Mouse (Mus musculus) spleen, adult 2 months (tissue): ENCODE results near the gene Eif2b2. TPM values are rescaled to one million over a fixed set of nuclear protein-coding genes. Genes with fewer than 3 reads are reported as not detected.

Source experiments
- DNase-seq, 2 experiments: peaks; one replicate each; pipeline versions ENCODE4 v3.0.0 to v3.0.0-alpha.2; 2012 to 2021; ENCODE audit warnings: low spot score in 2 of 2, low read depth in 1 of 2
- H3K27ac ChIP-seq: fragments of 200-500 bp; 2 replicates; pipeline ENCODE4 v1.5.1; 2012; ENCODE audit warnings: low read length, inconsistent platforms; ENCODE audit not compliant: insufficient read depth
- H3K27me3 ChIP-seq: fragments of 200-500 bp; 2 replicates; pipeline ENCODE4 v1.6.1; 2012; ENCODE audit warnings: mild to moderate bottlenecking, moderate library complexity, low read length, inconsistent platforms; ENCODE audit not compliant: control insufficient read depth, insufficient read depth
- H3K36me3 ChIP-seq: fragments of 200-500 bp; 2 replicates; pipeline ENCODE4 v1.6.1; 2012; ENCODE audit warnings: mild to moderate bottlenecking, low read length, inconsistent platforms; ENCODE audit not compliant: control insufficient read depth, insufficient read depth
- H3K4me1 ChIP-seq: fragments of 200-500 bp; 2 replicates; pipeline ENCODE4 v1.6.1; 2011; ENCODE audit warnings: inconsistent platforms; ENCODE audit not compliant: control insufficient read depth, insufficient read depth, insufficient read length
- H3K4me3 ChIP-seq: fragments of 200-500 bp; 2 replicates; pipeline ENCODE4 v1.5.1; 2011; ENCODE audit warnings: mild to moderate bottlenecking, inconsistent platforms; ENCODE audit not compliant: insufficient read depth, insufficient read length; ENCODE audit errors: extremely low read depth
- CTCF ChIP-seq: fragments of 200-500 bp; IDR thresholded peaks from 2 replicates; pipeline ENCODE4 v1.5.1; 2011; ENCODE audit warnings: mild to moderate bottlenecking, inconsistent platforms; ENCODE audit not compliant: insufficient read depth, insufficient read length, insufficient replicate concordance; ENCODE audit errors: extremely low read depth
- POLR2A ChIP-seq: fragments of 200-500 bp; IDR thresholded peaks from 2 replicates; pipeline ENCODE4 v1.6.1; 2011; ENCODE audit warnings: low read depth, low read length, inconsistent platforms
- WGBS: fragments of 180-500 bp; shearing (Covaris S2); methylation state at CpG from one replicate; pipeline ENCODE4 v1.1.7; 2018; 5-methylcytosine and 5-hydroxymethylcytosine counted together
- polyA plus RNA-seq: library from polyadenylated mRNA; depleted of rRNA; stranded (reverse); fragments of >200 nt; gene quantifications from 2 replicates; pipeline ENCODE4 v1.2.3, GENCODE M21; 2012

Eif2b2 gene
- polyA plus RNA-seq, 1 experiment, result 90.6 TPM

DNA sequence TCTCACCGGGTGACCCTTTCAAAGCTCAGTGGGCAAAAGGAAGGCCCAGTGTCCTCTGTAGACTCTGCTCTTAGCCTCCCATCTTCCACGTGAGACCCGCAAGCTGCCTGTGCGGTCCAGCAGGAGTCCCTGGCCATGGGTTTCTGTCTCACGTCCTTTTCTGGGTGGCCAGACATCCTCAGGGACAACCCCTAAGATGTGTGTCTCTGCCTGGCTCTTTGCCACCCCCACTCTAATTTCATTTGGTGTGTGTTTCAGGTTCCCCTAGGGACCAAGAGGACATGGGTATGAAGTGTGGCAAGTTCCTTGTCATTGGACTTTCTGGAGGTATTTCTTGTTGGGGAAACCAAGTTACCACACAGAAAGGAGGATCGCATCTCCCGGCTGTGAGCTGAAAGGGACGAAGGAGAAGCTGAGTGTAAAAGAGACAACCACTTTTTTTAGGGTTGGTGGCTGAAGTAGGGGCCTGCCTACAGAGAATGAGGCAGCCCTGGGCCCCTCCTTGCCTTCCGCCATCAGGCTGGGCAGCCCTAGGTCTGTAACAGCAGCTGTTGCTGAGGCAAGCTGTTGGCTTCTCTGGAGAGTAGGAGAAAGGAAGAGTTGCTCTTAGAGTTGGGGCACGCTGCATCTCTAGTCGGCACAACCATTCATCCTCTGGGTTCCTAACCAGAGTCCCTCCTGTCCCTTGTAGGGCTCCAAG is 25.2 kb upstream of the Eif2b2 start:
- Histone ChIP-seq H3K36me3 (no peaks in the 10 kb centered on the region), H3K4me3 (no peak overlapping the region), H3K4me1 (peaks cover 9% of the 10 kb centered on the region), H3K27ac (no peak overlapping the region), H3K27me3 (no peaks in the 10 kb centered on the region)
- WGBS, result 87% methylated on average over 11 of the region's 11 CpGs
- no peak for TF ChIP-seq CTCF
- no peak for TF ChIP-seq POLR2A
- DNase-seq, result no peak

DNA sequence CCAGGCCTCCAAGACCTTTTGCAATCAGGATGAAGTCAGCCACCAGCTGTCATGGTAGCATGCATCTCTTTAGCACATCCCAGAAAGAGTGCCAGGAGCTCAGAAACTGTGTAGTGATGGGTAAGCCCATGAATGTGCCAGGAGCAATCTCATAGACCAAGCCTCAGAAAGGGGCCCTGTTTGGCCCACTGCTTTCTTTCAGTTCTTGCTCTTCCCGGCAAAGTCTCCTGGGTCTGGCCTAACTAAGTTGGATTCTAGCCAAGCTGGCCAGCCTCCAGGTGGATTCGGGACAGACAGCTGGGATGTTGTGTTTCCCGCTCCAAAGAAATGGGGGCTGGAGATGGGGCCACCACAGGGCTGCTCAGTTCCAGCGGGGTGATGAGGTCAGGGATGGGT is 24.7 kb upstream of the Eif2b2 start:
- Histone ChIP-seq H3K27me3 (no peaks in the 10 kb centered on the region), H3K4me1 (peaks cover 9% of the 10 kb centered on the region), H3K4me3 (no peak overlapping the region), H3K36me3 (no peaks in the 10 kb centered on the region), H3K27ac (no peak overlapping the region)
- 83% methylated on average over 4 of the region's 4 CpGs for WGBS
- DNase-seq, result no peak
- TF ChIP-seq POLR2A (no peak), CTCF (no peak)

DNA sequence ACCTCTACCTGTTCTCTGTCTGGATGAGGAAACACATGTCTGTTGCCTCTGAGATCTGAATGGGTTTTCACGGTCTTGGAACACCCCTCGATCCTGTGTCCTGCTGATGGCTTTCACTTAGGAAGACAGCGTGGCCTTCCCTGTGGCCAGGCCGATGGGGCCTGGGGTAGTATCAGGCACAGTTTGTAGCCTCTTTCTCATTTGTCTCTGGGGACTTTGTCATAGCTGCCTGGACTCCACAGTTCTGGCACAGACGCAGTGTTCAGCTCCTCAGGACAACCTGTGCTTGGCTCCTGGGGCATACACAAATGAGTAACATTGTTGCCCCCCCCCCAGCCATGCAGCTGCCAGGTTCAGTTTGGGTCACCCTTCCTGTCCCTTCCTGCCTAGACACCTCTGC is 24.2 kb upstream of the Eif2b2 start:
- TF ChIP-seq CTCF, result no peak
- TF ChIP-seq POLR2A, result no peak
- Histone ChIP-seq H3K4me3 (no peak overlapping the region), H3K4me1 (peaks cover 9% of the 10 kb centered on the region), H3K27ac (no peak overlapping the region), H3K36me3 (no peaks in the 10 kb centered on the region), H3K27me3 (no peaks in the 10 kb centered on the region)
- DNase-seq, result no peak
- 79% methylated on average over 5 of the region's 5 CpGs for WGBS

DNA sequence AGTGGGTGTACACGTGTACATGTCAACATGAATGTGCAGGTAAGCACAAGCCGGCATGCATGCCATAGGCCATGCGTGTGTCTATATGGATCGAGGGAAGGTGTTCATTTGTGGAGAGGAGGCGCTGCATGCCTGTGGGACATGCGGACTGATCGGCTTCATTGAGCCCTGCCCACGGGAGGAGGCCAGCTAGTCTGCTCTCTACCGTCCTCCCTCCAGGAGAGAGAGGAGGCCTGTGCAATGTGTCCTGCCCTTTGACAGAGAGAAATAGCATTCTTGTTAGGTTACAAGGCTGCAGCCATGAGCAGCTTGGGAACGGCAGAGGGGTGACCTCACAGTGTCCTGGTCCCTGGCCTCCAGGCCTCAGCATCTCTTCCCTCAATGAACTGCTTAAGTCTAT is 23.1 kb upstream of the Eif2b2 start:
- no peaks in the 10 kb centered on the region for H3K27me3 ChIP-seq
- H3K27ac ChIP-seq, result no peak overlapping the region
- no peak for DNase-seq
- H3K4me3 ChIP-seq, result no peak overlapping the region
- H3K4me1 ChIP-seq, result peaks cover 9% of the 10 kb centered on the region
- 94% methylated on average over 10 of the region's 10 CpGs for WGBS
- no peak for TF ChIP-seq CTCF
- TF ChIP-seq POLR2A, result no peak
- no peaks in the 10 kb centered on the region for H3K36me3 ChIP-seq

DNA sequence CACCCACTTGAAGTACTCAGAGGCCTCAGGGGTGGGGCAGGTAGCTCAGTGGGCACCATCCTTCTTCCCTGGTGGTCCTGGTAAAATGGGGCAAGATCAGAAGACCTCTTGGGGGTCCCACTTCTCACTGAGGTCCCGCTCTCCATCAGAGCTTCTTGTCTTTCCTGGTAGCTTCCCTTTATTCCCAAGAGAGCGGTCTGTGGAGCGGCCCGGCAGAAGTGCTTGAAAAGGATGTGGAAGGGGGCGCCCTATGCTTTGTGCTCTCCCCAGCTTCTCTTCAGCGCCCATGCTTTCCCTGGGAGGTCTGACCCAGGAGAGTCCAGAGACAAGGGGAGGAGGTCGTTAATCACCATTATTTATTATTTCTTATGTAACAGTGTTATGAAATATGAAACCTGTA is 21.9 kb upstream of the Eif2b2 start:
- Histone ChIP-seq H3K27me3 (no peaks in the 10 kb centered on the region), H3K27ac (no peak overlapping the region), H3K4me1 (peaks cover 7% of the 10 kb centered on the region), H3K36me3 (no peaks in the 10 kb centered on the region), H3K4me3 (no peak overlapping the region)
- whole genome bisulfite sequencing, result 85% methylated on average over 7 of the region's 7 CpGs
- no peak for TF ChIP-seq CTCF
- TF ChIP-seq POLR2A, result no peak
- no peak for DNase-seq

DNA sequence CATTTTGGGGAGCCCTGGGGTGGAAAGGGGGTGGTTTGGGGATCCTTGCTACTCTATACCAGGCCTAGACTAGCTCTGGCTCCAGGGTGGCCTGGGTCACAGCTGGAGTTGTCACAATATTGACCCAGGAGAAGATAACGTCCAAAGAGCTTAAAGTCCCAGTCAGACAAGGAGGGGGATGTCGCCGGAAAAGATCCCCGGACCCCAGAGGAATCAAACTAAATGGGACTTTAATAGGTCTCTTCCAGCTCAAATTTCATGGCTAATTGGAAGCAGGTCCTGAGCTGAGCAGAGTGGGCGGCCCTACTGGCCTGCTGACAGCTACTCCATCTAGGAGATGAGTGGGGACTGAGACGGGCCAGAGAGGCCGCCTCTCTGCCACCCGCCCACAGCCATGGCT is 21.3 kb upstream of the Eif2b2 start:
- peaks cover 1% of the 10 kb centered on the region; the same call in 1 of the 2 replicates for H3K4me1 ChIP-seq
- no peak overlapping the region for H3K27ac ChIP-seq
- no peaks in the 10 kb centered on the region for H3K27me3 ChIP-seq
- DNase-seq, result no peak
- WGBS, result 97% methylated on average over 8 of the region's 8 CpGs
- H3K4me3 ChIP-seq, result no peak overlapping the region
- TF ChIP-seq CTCF, result no peak
- no peaks in the 10 kb centered on the region for H3K36me3 ChIP-seq

DNA sequence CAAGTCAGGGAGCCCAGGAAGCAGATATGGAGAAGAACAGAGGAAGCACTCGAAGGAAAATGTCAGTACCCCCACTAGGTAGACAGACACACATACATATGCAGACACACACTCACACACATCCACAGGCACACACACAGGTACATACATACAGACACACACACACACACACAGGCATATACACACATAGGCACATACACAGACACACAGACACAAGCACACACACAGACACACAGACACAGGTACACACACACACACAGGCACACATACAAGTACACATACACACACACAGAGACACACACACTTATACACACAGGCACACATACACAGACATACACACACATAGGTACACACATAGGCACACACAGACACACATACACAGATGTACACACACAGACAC is 19.3 kb upstream of the Eif2b2 start:
- no peak overlapping the region for H3K4me3 ChIP-seq
- DNase-seq, result no peak

More for the DNA sequence above, 19.3 kb upstream of the Eif2b2 start:
- H3K27ac ChIP-seq, result no peak overlapping the region
- WGBS, result 87% methylated on average over 1 of the region's 1 CpGs
- TF ChIP-seq CTCF, result no peak
- no peak for TF ChIP-seq POLR2A
- H3K4me1 ChIP-seq, result no peaks in the 10 kb centered on the region
- no peaks in the 10 kb centered on the region for H3K27me3 ChIP-seq
- H3K36me3 ChIP-seq, result no peaks in the 10 kb centered on the region
